Mouse (Mus musculus): Measurements from ENCODE around the gene Blzf1. TPM values are rescaled to one million over a fixed set of nuclear protein-coding genes. Genes with fewer than 3 reads are reported as not detected.

Gene Blzf1
- total RNA-seq, 2 experiments from 2014 or later, result 30.7 to 30.9 TPM

- DNase-seq, result no peak
Measured at GRCm38 (mm10) chr1:164294071-164294470, 13.2 kb downstream of the Blzf1 start.

GRCm38 (mm10) chr1:164292040-164292439 lies 15.2 kb downstream of the Blzf1 start:
- DNase-seq, result peak in 1 of 2 experiments; percentile 12

- DNase-seq, result no peak
Measured at GRCm38 (mm10) chr1:164287406-164287805, 19.9 kb downstream of the Blzf1 start.

- DNase-seq, result no peak
Measured at GRCm38 (mm10) chr1:164284007-164284406, 23.3 kb downstream of the Blzf1 start.

GRCm38 (mm10) chr1:164279332-164279731 lies 28.0 kb downstream of the Blzf1 start:
- DNase-seq, result no peak

- DNase-seq, result no peak
Measured at GRCm38 (mm10) chr1:164276552-164276951, 30.7 kb downstream of the Blzf1 start.

GRCm38 (mm10) chr1:164275455-164275954 lies 31.8 kb downstream of the Blzf1 start, which contains the start of gene Ccdc181:
Ccdc181 (plus strand) TSS chr1:164275585.
- peak; percentile 97 to 98 for DNase-seq

GRCm38 (mm10) chr1:164273659-164274058 lies 33.6 kb downstream of the Blzf1 start:
- DNase-seq, result no peak

- DNase-seq, result no peak
Measured at GRCm38 (mm10) chr1:164270941-164271340, 36.3 kb downstream of the Blzf1 start.

- DNase-seq, result peak; percentile 68 to 71
Measured at GRCm38 (mm10) chr1:164261553-164261952, 45.7 kb downstream of the Blzf1 start.

- DNase-seq, result no peak
Measured at GRCm38 (mm10) chr1:164260171-164261028, 46.9 kb downstream of the Blzf1 start.

GRCm38 (mm10) chr1:164254836-164255235 lies 52.5 kb downstream of the Blzf1 start:
- peak; percentile 37 to 53 for DNase-seq

GRCm38 (mm10) chr1:164252551-164252950 lies 54.7 kb downstream of the Blzf1 start:
- no peak for DNase-seq

GRCm38 (mm10) chr1:164251438-164251837 lies 55.9 kb downstream of the Blzf1 start:
- DNase-seq, result no peak

GRCm38 (mm10) chr1:164250391-164251150 lies 56.7 kb downstream of the Blzf1 start:
- peak in 1 of 2 experiments; percentile 25 for DNase-seq

- DNase-seq, result no peak
Measured at GRCm38 (mm10) chr1:164249332-164249711, 58.0 kb downstream of the Blzf1 start.

- peak; percentile 99 for DNase-seq
Measured at GRCm38 (mm10) chr1:164248465-164249331, 58.6 kb downstream of the Blzf1 start, which contains the start of gene Slc19a2. Slc19a2 (plus strand) TSS chr1:164249046.

- DNase-seq, result peak; percentile 23 to 41
Measured at GRCm38 (mm10) chr1:164247971-164248370, 59.3 kb downstream of the Blzf1 start.

- DNase-seq, result peak; percentile 25 to 29
Measured at GRCm38 (mm10) chr1:164247442-164247841, 59.8 kb downstream of the Blzf1 start.

- DNase-seq, result peak; percentile 38 to 52
Measured at GRCm38 (mm10) chr1:164242809-164243208, 64.5 kb downstream of the Blzf1 start.

GRCm38 (mm10) chr1:164241494-164241893 lies 65.8 kb downstream of the Blzf1 start:
- DNase-seq, result no peak

Data from adrenal gland, postnatal 36 days (tissue).